2 mouse cellular contexts compared by ENCODE assay signal in genomic region chr3:87986868-87987267, GRCm38 (mm10).
TF ChIP-seq lines count a peak whose summit lies in the region.

No protein-coding gene starts in this region.

TF ChIP-seq in C2C12, 6 proteins besides CTCF, POLR2A, EP300 and RAD21:
- TF ChIP-seq USF1 (IDR thresholded peaks at IDR 0.05; ENCODE audit: low read depth) (no peak), FOSL1 (IDR thresholded peaks at IDR 0.05; ENCODE audit: insufficient read depth, low read length, poor library complexity, severe bottlenecking) (peak; percentile 28), MYOG (IDR thresholded peaks at IDR 0.05; ENCODE audit: control insufficient read depth, extremely low read depth, insufficient read length) (no peak), MYOD1 (IDR thresholded peaks at IDR 0.05; ENCODE audit: control insufficient read depth, insufficient read length, low read depth) (peak; percentile 7)

TF ChIP-seq in myocyte, 11 proteins besides CTCF, POLR2A, EP300 and RAD21:
- TF ChIP-seq MYOG (IDR thresholded peaks at IDR 0.05; ENCODE audit: control insufficient read depth in 1 of 3, insufficient read depth in 1 of 3, insufficient read length in 2 of 3, low read depth in 2 of 3) (peak in 1 of 3 experiments; percentile 59), E2F4 (IDR thresholded peaks at IDR 0.05; ENCODE audit: insufficient read depth) (no peak), TCF12 (IDR thresholded peaks at IDR 0.05; ENCODE audit: insufficient read depth, poor library complexity, severe bottlenecking) (no peak), TCF3 (IDR thresholded peaks at IDR 0.05; ENCODE audit: insufficient read length, low read depth) (no peak), POLR2AphosphoS2 (IDR thresholded peaks at IDR 0.05; ENCODE audit: insufficient read length, low read depth) (peak; percentile 10), MAX (IDR thresholded peaks at IDR 0.05; ENCODE audit: low read depth) (no peak), REST (IDR thresholded peaks at IDR 0.05; ENCODE audit: insufficient read depth, insufficient read length) (no peak), USF1 (IDR thresholded peaks at IDR 0.05; ENCODE audit: low read depth) (no peak), MYOD1 (IDR thresholded peaks at IDR 0.05; ENCODE audit: control insufficient read depth in 1 of 3, insufficient read length in 2 of 3, low read depth in 2 of 3) (no peak)
